Mouse (Mus musculus) E14TG2a.4 (cell line): Measurements from ENCODE around the gene Map2k4.

Experiments
- CTCF ChIP-seq: conservative IDR thresholded peaks from 2 replicates; pipeline ENCODE4 v1.5.1; 2014; ENCODE audit warnings: low read length
- NANOG ChIP-seq: IDR thresholded peaks from 2 replicates; pipeline ENCODE4 v1.6.1; 2014; ENCODE audit warnings: borderline replicate concordance, low read length, mixed read lengths
- POU5F1 ChIP-seq: IDR thresholded peaks from 2 replicates; pipeline ENCODE4 v1.6.1; 2014; ENCODE audit warnings: low read length, borderline replicate concordance

GRCm38 (mm10) chr11:65678824-65679402 is 109.2 kb downstream of the Map2k4 start:
- peak; percentile 50 for TF ChIP-seq CTCF
- TF ChIP-seq POU5F1: no peak
- no peak for TF ChIP-seq NANOG
